Mouse (Mus musculus): ENCODE measurements around the gene Calhm3.

DNA sequence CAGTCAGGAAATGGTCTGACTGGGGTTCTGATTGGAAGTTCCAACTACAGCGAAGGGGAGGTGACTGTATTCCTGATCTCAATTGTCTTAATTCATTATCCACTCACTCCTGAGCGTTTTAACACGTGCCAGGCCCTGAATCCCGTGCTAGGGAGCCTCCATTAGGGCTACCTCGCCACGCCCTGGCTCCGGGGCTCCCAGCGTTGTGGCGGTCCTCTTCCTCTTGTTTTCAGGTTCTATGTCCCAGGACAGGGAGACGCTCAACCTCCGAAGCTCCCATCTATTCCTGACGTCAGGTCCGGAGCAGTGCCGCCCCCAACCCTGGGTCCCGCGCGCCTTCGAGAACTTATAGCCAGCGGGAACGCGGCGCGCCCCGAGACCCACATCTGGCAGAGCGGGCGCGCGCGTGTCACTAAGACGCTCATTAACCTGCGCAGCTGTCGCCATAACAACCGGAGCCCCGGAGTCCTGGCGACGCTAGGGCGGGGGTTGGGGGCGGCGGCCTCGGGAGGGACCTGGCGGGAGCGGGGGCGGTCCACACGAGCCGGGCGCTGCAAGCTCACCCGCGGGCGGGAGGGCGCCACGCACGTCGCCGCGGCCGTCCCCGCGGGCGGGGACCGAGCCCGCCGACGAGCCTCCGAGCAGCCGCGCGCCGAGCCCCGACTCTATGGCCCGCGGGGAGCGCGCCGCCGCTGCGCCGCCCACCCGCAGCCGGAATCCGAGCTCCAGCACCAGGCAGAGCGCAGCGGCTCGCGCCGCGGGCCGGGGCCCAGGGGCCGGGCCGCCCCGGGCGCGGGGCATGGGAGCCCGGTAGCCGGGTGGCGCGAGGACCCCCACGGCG, 21.1 kb upstream of the Calhm3 start, which contains the start of gene Neurl1a:
- no peak for TF ChIP-seq CTCF (IDR thresholded peaks at IDR 0.05; ENCODE audit: low read depth, low read length)
- no peak for TF ChIP-seq GATA1 (IDR thresholded peaks at IDR 0.05; ENCODE audit: borderline replicate concordance, low read length)
- no peak for TF ChIP-seq GATA2 (IDR thresholded peaks at IDR 0.05; ENCODE audit: borderline replicate concordance, low read depth, low read length)

All from G1E (cell line).